Mouse (Mus musculus) E14TG2a.4 (cell line): ENCODE measurements around the gene Ccdc88c.

ENCODE experiments used
- H3K27me3 ChIP-seq: 2 replicates; pipeline ENCODE4 v1.6.1; 2014; ENCODE audit warnings: low read length, control low read depth; ENCODE audit not compliant: insufficient read depth
- H3K36me3 ChIP-seq: 2 replicates; pipeline ENCODE4 v1.6.1; 2014; ENCODE audit warnings: low read length, control low read depth; ENCODE audit not compliant: insufficient read depth
- H3K4me1 ChIP-seq: replicated peaks from 2 replicates; pipeline ENCODE4 v1.6.1; 2014; ENCODE audit warnings: low read depth, low read length, control low read depth
- H3K4me3 ChIP-seq: replicated peaks from 2 replicates; pipeline ENCODE4 v1.5.1; 2014; ENCODE audit warnings: mild to moderate bottlenecking, low read length
- H3K9me3 ChIP-seq: 2 replicates; pipeline ENCODE4 v1.6.1; 2014; ENCODE audit warnings: low read length, control low read depth
- CTCF ChIP-seq: conservative IDR thresholded peaks from 2 replicates; pipeline ENCODE4 v1.5.1; 2014; ENCODE audit warnings: low read length
- NANOG ChIP-seq: IDR thresholded peaks from 2 replicates; pipeline ENCODE4 v1.6.1; 2014; ENCODE audit warnings: borderline replicate concordance, low read length, mixed read lengths
- POU5F1 ChIP-seq: IDR thresholded peaks from 2 replicates; pipeline ENCODE4 v1.6.1; 2014; ENCODE audit warnings: low read length, borderline replicate concordance

Ccdc88c gene

GRCm38 (mm10) chr12:100906861-100907260, 122.0 kb downstream of the Ccdc88c start:
- no peak for TF ChIP-seq CTCF
- TF ChIP-seq NANOG = no peak
- TF ChIP-seq POU5F1 = no peak
- Histone ChIP-seq H3K27me3 (peaks cover 54% of the 10 kb centered on the region), H3K4me3 (no peak overlapping the region), H3K36me3 (peaks cover 10% of the 10 kb centered on the region), H3K4me1 (peaks cover 37% of the 10 kb centered on the region), H3K9me3 (peaks cover 12% of the 10 kb centered on the region)

- H3K4me3 ChIP-seq = no peak overlapping the region
- TF ChIP-seq NANOG (no peak), CTCF (no peak), POU5F1 (no peak)
- peaks cover 76% of the 10 kb centered on the region for H3K27me3 ChIP-seq
- no peaks in the 10 kb centered on the region for H3K36me3 ChIP-seq
- H3K4me1 ChIP-seq = peaks cover 38% of the 10 kb centered on the region
- peaks cover 12% of the 10 kb centered on the region for H3K9me3 ChIP-seq
Measured at GRCm38 (mm10) chr12:100903761-100904160, 125.1 kb downstream of the Ccdc88c start.

- Histone ChIP-seq H3K4me1 (peaks cover 32% of the 10 kb centered on the region), H3K36me3 (no peaks in the 10 kb centered on the region), H3K4me3 (no peak overlapping the region), H3K9me3 (peaks cover 5% of the 10 kb centered on the region), H3K27me3 (peaks cover 78% of the 10 kb centered on the region)
- TF ChIP-seq POU5F1 (no peak), NANOG (no peak), CTCF (no peak)
Measured at GRCm38 (mm10) chr12:100901386-100901785, 127.5 kb downstream of the Ccdc88c start.

- Histone ChIP-seq H3K36me3 (no peaks in the 10 kb centered on the region), H3K4me1 (peaks cover 32% of the 10 kb centered on the region), H3K4me3 (no peak overlapping the region), H3K9me3 (peaks cover under 1% of the 10 kb centered on the region; the same call in 1 of the 2 replicates), H3K27me3 (peaks cover 78% of the 10 kb centered on the region)
- TF ChIP-seq POU5F1 (no peak), NANOG (no peak), CTCF (no peak)
Measured at GRCm38 (mm10) chr12:100900901-100901300, 128.0 kb downstream of the Ccdc88c start.

- H3K4me3 ChIP-seq = peak overlapping the region; percentile 74
- peaks cover 76% of the 10 kb centered on the region for H3K27me3 ChIP-seq
- H3K4me1 ChIP-seq = peaks cover 39% of the 10 kb centered on the region
- no peaks in the 10 kb centered on the region for H3K9me3 ChIP-seq
- H3K36me3 ChIP-seq = no peaks in the 10 kb centered on the region
- TF ChIP-seq NANOG (no peak), POU5F1 (no peak), CTCF (no peak)
Measured at GRCm38 (mm10) chr12:100899111-100899640, 129.7 kb downstream of the Ccdc88c start.

DNA sequence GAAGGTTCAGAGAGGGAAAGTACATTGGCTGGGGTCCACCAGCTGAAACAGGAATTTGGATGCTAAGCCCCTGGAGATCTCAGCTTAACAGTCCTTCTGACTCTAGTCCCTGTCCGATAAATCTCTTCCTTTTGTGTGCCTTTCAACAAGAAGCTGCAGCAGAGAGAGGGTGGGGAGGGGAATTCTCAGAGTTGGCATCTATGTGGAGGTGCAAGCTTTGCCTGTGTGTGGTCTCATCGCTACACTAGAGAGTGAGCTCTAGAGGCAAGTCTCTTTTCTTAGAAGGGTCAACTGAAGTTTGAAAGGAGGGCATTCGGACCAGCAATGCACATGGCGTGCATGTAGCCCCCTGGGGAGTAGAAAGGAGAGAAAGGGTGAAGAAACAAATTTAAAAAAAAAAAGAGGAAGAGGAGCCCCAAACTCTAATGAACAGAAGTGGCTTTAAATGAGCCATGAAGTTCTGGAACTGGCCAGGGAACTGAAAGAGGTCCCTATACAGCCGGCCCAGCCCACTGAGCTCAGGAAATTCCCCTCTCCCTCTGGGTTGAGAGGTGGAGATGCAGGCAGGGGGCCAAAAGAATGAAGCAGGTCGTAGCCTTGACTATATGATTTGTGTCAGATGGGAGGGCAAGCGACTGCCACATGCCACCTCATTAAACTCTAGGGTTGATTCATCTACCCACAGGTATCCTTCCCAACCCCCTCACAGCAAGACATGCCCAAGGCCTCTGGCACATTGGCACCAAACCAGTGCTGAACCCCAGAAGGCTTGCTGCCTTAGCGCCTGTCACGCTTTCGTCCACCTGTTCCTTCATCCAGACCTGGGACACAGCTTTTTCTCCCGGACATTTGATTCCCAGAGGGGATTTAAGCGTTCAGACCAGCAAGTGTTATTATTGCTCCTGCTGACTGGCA, 130.9 kb downstream of the Ccdc88c start:
- TF ChIP-seq CTCF (no peak), POU5F1 (no peak), NANOG (no peak)
- no peaks in the 10 kb centered on the region for H3K9me3 ChIP-seq
- H3K36me3 ChIP-seq = no peaks in the 10 kb centered on the region
- H3K4me3 ChIP-seq = peak overlapping the region; percentile 74
- peaks cover 36% of the 10 kb centered on the region for H3K4me1 ChIP-seq
- peaks cover 74% of the 10 kb centered on the region for H3K27me3 ChIP-seq

GRCm38 (mm10) chr12:100896661-100897060, 132.2 kb downstream of the Ccdc88c start:
- TF ChIP-seq CTCF = no peak
- no peak for TF ChIP-seq POU5F1
- TF ChIP-seq NANOG = no peak
- H3K27me3 ChIP-seq = peaks cover 62% of the 10 kb centered on the region

GRCm38 (mm10) chr12:100895504-100895903, 133.4 kb downstream of the Ccdc88c start:
- Histone ChIP-seq H3K36me3 (no peaks in the 10 kb centered on the region), H3K27me3 (peaks cover 61% of the 10 kb centered on the region), H3K9me3 (no peaks in the 10 kb centered on the region), H3K4me3 (no peak overlapping the region), H3K4me1 (peaks cover 30% of the 10 kb centered on the region)
- TF ChIP-seq CTCF (no peak), NANOG (no peak), POU5F1 (no peak; the same call in 1 of the 2 replicates)

More at GRCm38 (mm10) chr12:100896661-100897060, 132.2 kb downstream of the Ccdc88c start:
- Histone ChIP-seq H3K9me3 (no peaks in the 10 kb centered on the region), H3K4me3 (no peak overlapping the region), H3K36me3 (no peaks in the 10 kb centered on the region), H3K4me1 (peaks cover 36% of the 10 kb centered on the region)

DNA sequence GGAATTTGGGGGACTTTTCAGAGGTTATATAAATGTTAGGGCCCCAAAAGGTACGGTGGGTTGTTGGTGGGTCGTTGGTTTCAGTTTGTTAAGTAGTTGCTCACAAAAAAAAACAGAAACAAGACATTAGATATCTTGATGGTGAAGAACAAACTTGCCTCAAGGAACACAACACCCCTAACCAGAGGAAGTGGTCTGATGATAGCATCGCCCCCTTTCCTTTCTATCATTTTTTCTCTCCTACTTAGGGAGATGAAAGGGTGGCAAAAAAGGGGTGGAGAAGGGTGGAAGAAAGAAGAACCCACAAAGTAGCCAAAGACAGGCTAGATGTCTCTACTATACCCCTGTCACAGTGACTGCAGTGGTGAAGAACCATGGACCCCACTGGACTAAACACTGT, 138.3 kb downstream of the Ccdc88c start:
- Histone ChIP-seq H3K4me3 (no peak overlapping the region), H3K9me3 (no peaks in the 10 kb centered on the region), H3K4me1 (peaks cover 14% of the 10 kb centered on the region), H3K36me3 (no peaks in the 10 kb centered on the region), H3K27me3 (peaks cover 46% of the 10 kb centered on the region)
- TF ChIP-seq CTCF (no peak), NANOG (no peak), POU5F1 (no peak)
